Mouse (Mus musculus) CH12.LX (cell line): Measurements from ENCODE around the gene Rad9a. TPM values are rescaled to one million over a fixed set of nuclear protein-coding genes. Genes with fewer than 3 reads are reported as not detected.
A peak's percentile ranks its signal among the peaks of the same experiment; 100 is the strongest.

Experiments used
- DNase-seq: peaks from one replicate; pipeline ENCODE4 v3.0.0-alpha.2; 2013; ENCODE audit errors: extremely low read depth
- H3K27ac ChIP-seq: 2 replicates; pipeline ENCODE4 v1.5.1; 2012; ENCODE audit warnings: low read depth, mild to moderate bottlenecking, control low read depth, moderate library complexity; ENCODE audit not compliant: insufficient read depth
- H3K27me3 ChIP-seq: replicated peaks from 2 replicates; pipeline ENCODE3; 2012; ENCODE audit warnings: inconsistent platforms
- H3K36me3 ChIP-seq, 2 experiments: replicated peaks in 1 of 2; 2 replicates each; pipeline versions ENCODE3 to v1.6.1; 2012; ENCODE audit warnings: inconsistent platforms in 1 of 2, low read length in 1 of 2, mild to moderate bottlenecking in 1 of 2, mixed read lengths in 1 of 2, moderate library complexity in 1 of 2; ENCODE audit not compliant: control insufficient read depth in 1 of 2, insufficient read depth in 1 of 2
- H3K4me1 ChIP-seq, 2 experiments: 2 replicates each; pipeline ENCODE4 v1.6.1; 2012; ENCODE audit warnings: inconsistent platforms in 1 of 2, moderate library complexity in 1 of 2; ENCODE audit not compliant: insufficient read depth in 2 of 2, control insufficient read depth in 1 of 2
- H3K4me2 ChIP-seq: 2 replicates; pipeline ENCODE4 v1.6.1; 2012; ENCODE audit warnings: low read depth, mild to moderate bottlenecking, control low read depth; ENCODE audit not compliant: poor library complexity, insufficient read depth, severe bottlenecking
- H3K4me3 ChIP-seq, 3 experiments: fragments of 150-350 bp in 1 of 3; sonication (generic) in 1 of 3; replicated peaks in 1 of 3; 2 replicates each; pipeline versions ENCODE3 to v1.5.1; 2011 to 2012; ENCODE audit warnings: low read depth in 2 of 3, low read length in 2 of 3, mild to moderate bottlenecking in 2 of 3, moderate library complexity in 2 of 3, control low read depth in 1 of 3, improper control_type of control experiment in 1 of 3, inconsistent platforms in 1 of 3, mixed read lengths in 1 of 3; ENCODE audit not compliant: poor library complexity in 1 of 3
- H3K79me2 ChIP-seq: replicated peaks from 2 replicates; pipeline ENCODE4 v1.6.1; 2012; ENCODE audit warnings: mild to moderate bottlenecking, moderate library complexity; ENCODE audit not compliant: control insufficient read depth, poor library complexity, insufficient read depth, severe bottlenecking; ENCODE audit errors: extremely low read depth
- H3K9ac ChIP-seq: 2 replicates; pipeline ENCODE4 v1.6.1; 2012; ENCODE audit warnings: low read depth, mild to moderate bottlenecking, control low read depth, moderate library complexity; ENCODE audit not compliant: insufficient read depth
- H3K9me3 ChIP-seq: replicated peaks from 2 replicates; pipeline ENCODE3; 2012; ENCODE audit warnings: low read length, inconsistent platforms, mixed read lengths
- BHLHE40 ChIP-seq: IDR thresholded peaks from 2 replicates; pipeline ENCODE4 v1.6.1; 2011; ENCODE audit warnings: mild to moderate bottlenecking, low read depth, low read length, improper control_type of control experiment
- CHD1 ChIP-seq: IDR thresholded peaks from 2 replicates; pipeline ENCODE4 v1.6.1; 2012; ENCODE audit warnings: low read depth, low read length, improper control_type of control experiment, inconsistent platforms
- CHD2 ChIP-seq: IDR thresholded peaks from 2 replicates; pipeline ENCODE4 v1.6.1; 2011; ENCODE audit warnings: low read length, improper control_type of control experiment
- E2F4 ChIP-seq: IDR thresholded peaks from 2 replicates; pipeline ENCODE4 v1.6.1; 2011; ENCODE audit warnings: low read depth, low read length, improper control_type of control experiment; ENCODE audit not compliant: insufficient replicate concordance
- ETS1 ChIP-seq: conservative IDR thresholded peaks from 2 replicates; pipeline ENCODE4 v1.6.1; 2012; ENCODE audit warnings: low read depth, mild to moderate bottlenecking, inconsistent platforms, low read length, improper control_type of control experiment, moderate library complexity
- IRF4 ChIP-seq: IDR thresholded peaks from 2 replicates; pipeline ENCODE4 v1.6.1; 2014; ENCODE audit warnings: low read depth, mild to moderate bottlenecking, inconsistent platforms, low read length, improper control_type of control experiment
- KAT2A ChIP-seq: IDR thresholded peaks from 2 replicates; pipeline ENCODE4 v1.6.1; 2012; ENCODE audit warnings: low read length, improper control_type of control experiment, inconsistent platforms; ENCODE audit not compliant: insufficient replicate concordance
- MAFK ChIP-seq: IDR thresholded peaks from 2 replicates; pipeline ENCODE4 v1.6.1; 2011; ENCODE audit warnings: low read length, improper control_type of control experiment; ENCODE audit not compliant: insufficient replicate concordance
- MAZ ChIP-seq: IDR thresholded peaks from 2 replicates; pipeline ENCODE4 v1.6.1; 2012; ENCODE audit warnings: low read depth, mild to moderate bottlenecking, inconsistent platforms, low read length, improper control_type of control experiment, moderate library complexity
- MEF2A ChIP-seq: IDR thresholded peaks from 2 replicates; pipeline ENCODE4 v1.6.1; 2014; ENCODE audit warnings: low read depth, mild to moderate bottlenecking, inconsistent platforms, low read length, improper control_type of control experiment, borderline replicate concordance
- MYC ChIP-seq: IDR thresholded peaks from 2 replicates; pipeline ENCODE4 v1.6.1; 2011; ENCODE audit warnings: low read depth, mild to moderate bottlenecking, improper control_type of control experiment, low read length
- NELFE ChIP-seq: IDR thresholded peaks from 2 replicates; pipeline ENCODE4 v1.6.1; 2011; ENCODE audit warnings: low read depth, low read length, improper control_type of control experiment
- NRF1 ChIP-seq: IDR thresholded peaks from 2 replicates; pipeline ENCODE4 v1.6.1; 2014; ENCODE audit warnings: low read depth, mild to moderate bottlenecking, inconsistent platforms, low read length, improper control_type of control experiment, moderate library complexity
- POLR2AphosphoS2 ChIP-seq: IDR thresholded peaks from 2 replicates; pipeline ENCODE4 v1.6.1; 2011; ENCODE audit warnings: low read depth, low read length, improper control_type of control experiment
- SMC3 ChIP-seq: IDR thresholded peaks from 2 replicates; pipeline ENCODE4 v1.6.1; 2011; ENCODE audit warnings: low read depth, low read length, improper control_type of control experiment
- TBP ChIP-seq: conservative IDR thresholded peaks from 2 replicates; pipeline ENCODE4 v1.6.1; 2011; ENCODE audit warnings: low read depth, low read length, improper control_type of control experiment
- UBTF ChIP-seq: IDR thresholded peaks from 2 replicates; pipeline ENCODE4 v1.6.1; 2012; ENCODE audit warnings: low read depth, mild to moderate bottlenecking, inconsistent platforms, low read length, improper control_type of control experiment, moderate library complexity
- USF1 ChIP-seq: IDR thresholded peaks from 2 replicates; pipeline ENCODE4 v1.6.1; 2014; ENCODE audit warnings: low read depth, mild to moderate bottlenecking, inconsistent platforms, low read length, improper control_type of control experiment
- USF2 ChIP-seq: conservative IDR thresholded peaks from 2 replicates; pipeline ENCODE4 v1.6.1; 2011; ENCODE audit warnings: low read depth, low read length, improper control_type of control experiment
- ZC3H11A ChIP-seq: IDR thresholded peaks from 2 replicates; pipeline ENCODE4 v1.6.1; 2012; ENCODE audit warnings: low read depth, mild to moderate bottlenecking, inconsistent platforms, low read length, improper control_type of control experiment
- ZNF384 ChIP-seq: IDR thresholded peaks from 2 replicates; pipeline ENCODE4 v1.6.1; 2012; ENCODE audit warnings: low read depth, low read length, improper control_type of control experiment, inconsistent platforms
- dilution Hi-C: fragments of 300-500 bp; cut with MboI; formaldehyde crosslinking; loops from 2 replicates; pipeline ENCODE4 v1.14.3; 2020; ENCODE audit warnings: low sequenced_read_pairs; ENCODE audit not compliant: extremely low pct_unique_long_range_greater_than_20kb, extremely low pct_ligation_motif_present
- in situ Hi-C: fragments of 300-500 bp; cut with MboI; formaldehyde crosslinking; loops from 3 replicates; pipeline ENCODE4 v1.14.3; 2019; ENCODE audit warnings: low sequenced_read_pairs, low pct_ligation_motif_present, low pct_unique_long_range_greater_than_20kb, mixed read lengths
- polyA plus RNA-seq: library from polyadenylated mRNA; unstranded; fragments of >175 nt; gene quantifications from 2 replicates; pipeline ENCODE4 v1.2.1, GENCODE M21; 2012; ENCODE audit warnings: low read depth; ENCODE audit not compliant: insufficient read length
- total RNA-seq, 2 experiments: library from RNA; depleted of rRNA; stranded (reverse); fragments of 300-350 nt in 1 of 2; fragments of >200 nt in 1 of 2; gene quantifications; 2 replicates each; pipeline ENCODE4 v1.2.3; 2012 to 2014

Gene Rad9a
- total and polyA plus RNA-seq, 3 experiments = 14.3 to 20.5 (median 20.0) TPM

GRCm38 (mm10) chr19:4227894-4228678 is 26.6 kb upstream of the Rad9a start (continued):
- TF ChIP-seq IRF4 (peak; percentile 28; the same call in 1 of the 2 replicates), MYC (no peak), KAT2A (no peak), TBP (no peak), MAFK (no peak), MAZ (no peak), NRF1 (no peak), ETS1 (no peak), BHLHE40 (no peak), CHD1 (no peak), ZC3H11A (peak; percentile 73)
- TF ChIP-seq, all 38 proteins: peak for 6

- H3K79me2 ChIP-seq = no peaks in the 10 kb centered on the region
- H3K9ac ChIP-seq = no peak overlapping the region
- no peak overlapping the region for H3K27ac ChIP-seq
- no peak overlapping the region for H3K4me3 ChIP-seq
- H3K4me2 ChIP-seq = no peak overlapping the region
- dilution Hi-C loops (no loop called here), in situ Hi-C loops (no loop called here)
- H3K9me3 ChIP-seq = no peaks in the 10 kb centered on the region
- H3K36me3 ChIP-seq = no peaks in the 10 kb centered on the region
- TF ChIP-seq USF1 = no peak
- no peak for TF ChIP-seq MEF2A
- no peak for TF ChIP-seq ETS1
- TF ChIP-seq NELFE = no peak
- no peak for TF ChIP-seq POLR2AphosphoS2
- TF ChIP-seq E2F4 = no peak
- TF ChIP-seq SMC3 = no peak
- TF ChIP-seq UBTF = no peak
- no peak for TF ChIP-seq CHD2
- TF ChIP-seq MYC = no peak
- TF ChIP-seq USF2 = no peak
- TF ChIP-seq ZNF384 = no peak
- no peak for DNase-seq
- H3K27me3 ChIP-seq = peaks cover 14% of the 10 kb centered on the region
- peaks cover 18 to 57% of the 10 kb centered on the region in 2 experiments for H3K4me1 ChIP-seq
These were observed 26.0 kb upstream of the Rad9a start for GRCm38 (mm10) chr19:4227446-4227845.
